Mouse (Mus musculus) liver, embryonic 14.5 days (tissue): ENCODE measurements at regions not wholly inside any gene's neighbourhood (a gene's known extent, or its start where the extent isn't known, plus 50 kb on each side); places are given as distances from the start of the nearest gene placed in this dataset.

Experiments used
- CTCF ChIP-seq: IDR thresholded peaks from 2 replicates; pipeline ENCODE4 v1.5.1; 2016; ENCODE audit warnings: antibody characterized with exemption, low read depth, control low read depth
- EP300 ChIP-seq: IDR thresholded peaks from 2 replicates; pipeline ENCODE4 v1.6.1; 2016; ENCODE audit warnings: antibody characterized with exemption, low read depth

DNA sequence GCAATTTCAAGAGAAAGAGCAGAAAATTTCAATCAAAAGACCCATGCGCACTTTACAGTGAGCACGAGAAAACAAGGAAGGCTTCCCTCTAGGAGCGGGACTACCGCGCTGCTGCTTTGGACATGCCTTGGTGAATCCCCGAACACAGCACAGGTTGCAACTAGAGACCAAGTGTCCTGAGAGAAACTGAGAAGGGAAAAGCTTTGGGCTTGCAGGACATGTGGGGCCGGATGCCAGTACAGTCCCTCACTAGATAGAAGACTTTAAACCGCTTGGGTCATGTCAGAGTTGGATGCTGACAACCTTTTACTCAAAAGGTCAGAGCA lies 97.2 kb downstream of the 1500009L16Rik start:
- TF ChIP-seq CTCF = no peak
- TF ChIP-seq EP300 = no peak
